Mouse (Mus musculus) embryonic facial prominence, embryonic 14.5 days (tissue): ENCODE results near the gene Vmn1r101. TPM values are rescaled to one million over a fixed set of nuclear protein-coding genes. Genes with fewer than 3 reads are reported as not detected.
"Not testable (repeated sequence)": the region's sequence is repeated elsewhere in the genome, so short reads cannot be mapped to it uniquely, and the experiment has no call there.

Experiments used
- ATAC-seq: fragments of 200-750 bp; cut with Nextera tagmentation; 2 replicates; pipeline ENCODE4 v1.8.0; 2017; ENCODE audit warnings: low read depth, moderate number of reproducible peaks, moderate TSS enrichment
- DNase-seq: peaks from one replicate; pipeline ENCODE4 v3.0.0-alpha.2; 2015; ENCODE audit warnings: low spot score
- H3K27ac ChIP-seq: fragments of 300-500 bp; sonication (generic); replicated peaks from 2 replicates; pipeline ENCODE4 v1.5.1; 2014; ENCODE audit warnings: low read depth, mild to moderate bottlenecking, low read length, moderate library complexity
- H3K27me3 ChIP-seq: fragments of 300-500 bp; sonication (generic); replicated peaks from 2 replicates; pipeline ENCODE4 v1.6.1; 2014; ENCODE audit warnings: low read length; ENCODE audit not compliant: control insufficient read depth, insufficient read depth
- H3K36me3 ChIP-seq: fragments of 300-500 bp; sonication (generic); 2 replicates; pipeline ENCODE4 v1.6.1; 2014; ENCODE audit warnings: low read length, mixed read lengths; ENCODE audit not compliant: control insufficient read depth, insufficient read depth
- H3K4me1 ChIP-seq: fragments of 300-500 bp; sonication (generic); 2 replicates; pipeline ENCODE4 v1.6.1; 2014; ENCODE audit warnings: antibody characterized with exemption, low read length; ENCODE audit not compliant: control insufficient read depth, insufficient read depth
- H3K4me2 ChIP-seq: fragments of 300-500 bp; sonication (generic); 2 replicates; pipeline ENCODE4 v1.6.1; 2014; ENCODE audit warnings: low read depth, mild to moderate bottlenecking, low read length, moderate library complexity, mixed read lengths
- H3K4me3 ChIP-seq: fragments of 300-500 bp; sonication (generic); 2 replicates; pipeline ENCODE4 v1.5.1; 2014; ENCODE audit warnings: low read depth, mild to moderate bottlenecking, low read length
- H3K9ac ChIP-seq: fragments of 300-500 bp; sonication (generic); 2 replicates; pipeline ENCODE4 v1.6.1; 2014; ENCODE audit warnings: low read depth, mild to moderate bottlenecking, low read length, moderate library complexity, mixed read lengths
- H3K9me3 ChIP-seq: fragments of 300-500 bp; sonication (generic); 2 replicates; pipeline ENCODE4 v1.6.1; 2016; ENCODE audit warnings: low read length; ENCODE audit not compliant: control insufficient read depth
- whole genome bisulfite sequencing: fragments of 180-500 bp; shearing (Covaris S2); extraction: QIAGEN DNeasy Blood & Tissue Kit; methylation state at CpG from one replicate; pipeline ENCODE4 v1.1.7; 2014; 5-methylcytosine and 5-hydroxymethylcytosine counted together
- polyA plus RNA-seq: library from polyadenylated mRNA; unstranded; fragments of >200 nt; fragmentation: Nextera tagmentation; extraction: Ambion mirVana; gene quantifications from 2 replicates; pipeline ENCODE4 v1.2.1, GENCODE M21; 2014

Gene Vmn1r101
- not detected in 2 replicates for polyA plus RNA-seq

DNA sequence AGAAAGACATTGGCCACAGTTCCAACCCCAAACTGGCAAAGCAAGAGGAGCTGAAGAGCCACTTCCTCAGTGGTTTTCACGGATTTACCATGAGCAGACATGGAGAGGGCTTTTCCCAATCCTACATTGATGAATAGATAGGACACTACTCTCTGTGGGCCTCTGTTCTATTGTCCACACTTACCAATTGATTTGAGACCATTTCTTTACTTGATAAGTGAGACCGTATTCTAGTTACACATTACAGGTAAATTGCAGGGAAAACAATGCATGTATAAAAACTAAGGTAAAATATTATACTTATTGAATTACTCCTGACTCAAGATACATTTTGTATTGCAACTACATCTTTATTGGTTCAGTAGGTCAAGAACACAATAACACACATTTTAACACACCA is at the start of gene Vmn1r101:
Vmn1r101 (minus strand) TSS at position 101 of the 400 bp plus-strand sequence.
- not testable (repeated sequence) for H3K9ac ChIP-seq, H3K9me3 ChIP-seq, DNase-seq, H3K4me3 ChIP-seq, H3K36me3 ChIP-seq, H3K4me2 ChIP-seq, H3K4me1 ChIP-seq, H3K27ac ChIP-seq, ATAC-seq, H3K27me3 ChIP-seq
- WGBS: no CpG with 5 or more reads among the region's 2 CpGs

DNA sequence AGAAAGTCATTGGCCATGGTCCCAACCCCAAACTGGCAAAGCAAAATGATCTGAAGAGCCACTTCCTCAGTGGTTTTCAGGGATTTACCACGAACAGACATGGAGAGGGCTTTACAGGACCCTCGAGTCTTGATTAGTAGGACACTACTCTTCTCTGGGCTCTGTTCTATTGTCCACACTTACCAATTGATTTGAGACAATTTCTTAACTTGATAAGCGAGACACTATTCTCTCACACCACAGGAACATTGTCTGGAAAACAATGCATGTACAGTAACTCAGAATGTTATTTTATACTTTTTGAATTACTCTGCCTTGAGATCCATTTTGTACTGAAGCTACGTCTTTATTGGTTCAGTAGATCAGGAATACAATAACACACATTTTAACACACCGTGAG is 32.4 kb upstream of the Vmn1r101 start, which contains the start of gene Gm10670:
Gm10670 (minus strand) TSS at position 101 of the 400 bp plus-strand sequence.
- not testable (repeated sequence) for H3K36me3 ChIP-seq, H3K27me3 ChIP-seq, H3K9me3 ChIP-seq, H3K9ac ChIP-seq, H3K4me2 ChIP-seq, DNase-seq, H3K4me3 ChIP-seq, ATAC-seq, H3K4me1 ChIP-seq, H3K27ac ChIP-seq
- no CpG with 5 or more reads among the region's 5 CpGs for WGBS

DNA sequence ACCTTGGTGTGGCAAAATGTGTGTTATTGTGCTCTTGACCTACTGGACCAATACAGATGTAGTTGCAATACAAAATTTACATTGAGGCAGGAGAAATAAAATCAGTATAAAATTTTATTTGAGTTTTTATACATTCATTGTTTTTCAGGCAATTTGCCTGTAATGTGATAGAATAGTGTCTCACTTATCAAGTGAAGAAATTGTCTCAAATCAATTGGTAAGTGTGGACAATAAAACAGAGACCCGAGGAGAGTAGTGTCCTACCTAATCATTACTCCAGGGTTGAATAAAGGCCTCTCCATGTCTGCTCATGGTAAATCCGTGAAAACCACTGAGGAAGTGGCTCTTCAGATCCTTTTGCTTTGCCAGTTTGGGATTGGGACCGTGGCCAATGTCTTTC is 24.8 kb downstream of the Vmn1r101 start, which contains the start of gene Vmn1r100:
Vmn1r100 (plus strand) TSS at position 301 of the 400 bp plus-strand sequence.
- not testable (repeated sequence) for H3K4me1 ChIP-seq, H3K36me3 ChIP-seq, H3K4me2 ChIP-seq, ATAC-seq, DNase-seq, H3K9ac ChIP-seq, H3K4me3 ChIP-seq, H3K27ac ChIP-seq, H3K9me3 ChIP-seq, H3K27me3 ChIP-seq
- no CpG with 5 or more reads among the region's 3 CpGs for WGBS

Other genes with a start within 250 kb of the Vmn1r101 start
- not detected in 2 replicates for gene Vmn1r95, start 248.9 kb downstream of the Vmn1r101 start, polyA plus RNA-seq
- gene Gm6164, start 237.0 kb downstream of the Vmn1r101 start, polyA plus RNA-seq: not detected in 2 replicates
- not detected in 2 replicates for gene Gm4498, start 208.8 kb downstream of the Vmn1r101 start, polyA plus RNA-seq
- not detected in 2 replicates for gene Gm5890, start 179.8 kb downstream of the Vmn1r101 start, polyA plus RNA-seq
- gene Gm4133, start 108.5 kb downstream of the Vmn1r101 start, polyA plus RNA-seq: not detected in 2 replicates
- not detected in 2 replicates for gene Gm5728, start 67.2 kb downstream of the Vmn1r101 start, polyA plus RNA-seq
- not detected in 2 replicates for gene Vmn1r100, start 24.7 kb downstream of the Vmn1r101 start, polyA plus RNA-seq
- not detected in 2 replicates for gene Gm10670, start 32.3 kb upstream of the Vmn1r101 start, polyA plus RNA-seq
- not detected in 2 replicates for gene Vmn1r103, start 67.9 kb upstream of the Vmn1r101 start, polyA plus RNA-seq
- not detected in 2 replicates for gene Vmn1r104, start 91.2 kb upstream of the Vmn1r101 start, polyA plus RNA-seq
- gene Gm5726, start 103.2 kb upstream of the Vmn1r101 start, polyA plus RNA-seq: not detected in 2 replicates
- gene Gm4141, start 133.6 kb upstream of the Vmn1r101 start, polyA plus RNA-seq: not detected in 2 replicates
- gene Gm4513, start 156.4 kb upstream of the Vmn1r101 start, polyA plus RNA-seq: not detected in 2 replicates
- gene Vmn1r107, start 226.3 kb upstream of the Vmn1r101 start, polyA plus RNA-seq: not detected in 2 replicates